Mouse (Mus musculus): Measurements from ENCODE around the gene 2310079G19Rik. TPM values are rescaled to one million over a fixed set of nuclear protein-coding genes. Genes with fewer than 3 reads are reported as not detected.

Gene 2310079G19Rik
- polyA plus RNA-seq (2014; fragmentation: Illumina TruSeq; extraction: RNeasy Lipid Tissue Mini Kit (QIAGEN cat#74804); ENCODE audit: low read depth, low replicate concordance): 10.9 TPM

DNA sequence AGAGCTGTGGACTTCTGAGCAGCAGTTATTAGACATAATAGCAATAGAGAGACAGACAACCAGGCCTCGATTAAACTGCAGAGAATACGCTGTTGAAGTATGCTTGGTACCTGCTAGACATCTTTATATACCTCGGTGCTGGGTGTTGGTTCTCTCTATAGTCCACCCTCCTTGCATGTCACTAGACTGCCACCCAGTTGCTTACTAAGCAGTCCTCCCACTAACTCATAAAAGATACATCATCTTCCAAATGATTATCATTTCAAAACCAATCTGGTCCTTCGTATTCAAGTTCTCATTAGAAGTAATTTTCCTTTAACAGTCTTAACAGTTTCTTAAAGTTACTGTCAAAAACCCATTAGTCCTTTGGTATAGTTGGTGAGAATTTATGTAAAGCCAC lies at the start of gene 2310079G19Rik:
TSS of gene 2310079G19Rik (minus strand) at position 101 of the 400 bp plus-strand sequence.

DNA sequence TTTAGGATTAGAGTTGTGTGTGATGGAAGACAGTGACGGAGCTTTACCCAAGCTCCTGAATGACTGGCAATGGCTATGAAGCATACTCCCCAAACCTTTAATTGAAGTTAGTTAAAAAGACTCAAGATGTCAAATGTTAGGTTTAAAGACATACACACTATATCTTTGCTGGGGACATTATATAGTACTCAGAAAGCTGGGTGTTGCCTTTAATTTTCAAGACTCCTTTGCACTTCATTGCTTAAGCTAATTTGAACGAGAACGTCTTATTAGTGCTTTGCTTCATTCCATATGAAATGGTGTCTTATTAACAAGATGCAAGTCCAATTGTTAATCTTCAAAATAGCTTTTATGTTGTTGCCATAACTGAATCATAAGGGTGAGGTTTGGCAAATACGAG lies 44.1 kb upstream of the 2310079G19Rik start, which contains the start of gene Krtap27-1:
TSS of gene Krtap27-1 (minus strand) at position 101 of the 400 bp plus-strand sequence.

DNA sequence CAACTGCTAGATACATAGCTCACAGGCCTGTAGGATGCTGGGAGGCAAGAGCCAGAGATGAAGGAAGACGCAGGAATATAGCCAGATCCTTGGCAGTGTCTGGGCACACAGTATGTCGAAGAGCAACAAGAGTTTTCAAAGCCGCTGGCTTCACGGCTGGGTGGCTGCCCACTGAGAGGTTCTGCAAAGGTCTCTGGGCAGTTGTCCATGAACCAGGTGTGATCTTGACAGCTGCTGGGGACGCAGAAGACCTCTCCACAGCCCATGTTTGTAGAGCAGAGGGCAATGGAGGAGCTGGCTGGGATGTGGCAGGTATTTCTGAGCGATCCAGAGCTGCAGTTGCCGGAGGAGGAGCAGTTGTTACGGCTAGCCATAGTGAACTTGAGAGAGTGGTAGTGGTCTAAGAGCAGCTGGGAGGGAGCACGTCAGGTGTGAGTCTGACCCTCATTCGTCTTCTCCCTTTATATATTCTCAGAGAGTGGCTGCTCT lies 19.9 kb upstream of the 2310079G19Rik start, which contains the start of gene Krtap26-1:
TSS of gene Krtap26-1 (minus strand) at position 439 of the 489 bp plus-strand sequence.

DNA sequence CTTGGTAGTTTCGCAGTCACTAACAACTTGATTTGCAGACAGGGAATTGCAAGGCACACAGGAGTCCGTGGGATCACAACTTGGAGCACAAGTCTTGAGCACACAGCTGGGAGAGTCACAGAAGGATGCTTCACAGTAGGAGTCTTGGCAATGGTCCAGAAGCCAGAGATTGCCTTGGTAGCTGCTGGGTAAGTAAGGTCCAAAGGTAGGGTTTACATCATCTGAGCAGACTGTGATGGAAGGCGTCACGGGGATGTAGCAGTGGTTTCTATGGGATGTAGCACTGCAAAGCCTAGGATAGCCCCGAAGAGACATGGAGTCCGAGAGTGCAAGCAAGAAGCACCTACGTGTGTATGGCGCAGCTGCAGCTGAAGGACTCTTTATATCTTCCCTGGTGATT lies 15.5 kb downstream of the 2310079G19Rik start, which contains the start of gene Krtap24-1:
TSS of gene Krtap24-1 (minus strand) at position 358 of the 400 bp plus-strand sequence.

Other genes with a start within 250 kb of the 2310079G19Rik start
- not detected for gene Cldn17, start 120.7 kb downstream of the 2310079G19Rik start, polyA plus RNA-seq (2014; fragmentation: Illumina TruSeq; extraction: RNeasy Lipid Tissue Mini Kit (QIAGEN cat#74804); ENCODE audit: low read depth, low replicate concordance)
- 361 TPM for gene Cldn8, start 64.5 kb downstream of the 2310079G19Rik start, polyA plus RNA-seq (2014; fragmentation: Illumina TruSeq; extraction: RNeasy Lipid Tissue Mini Kit (QIAGEN cat#74804); ENCODE audit: low read depth, low replicate concordance)
- gene Krtap24-1, start 15.4 kb downstream of the 2310079G19Rik start, polyA plus RNA-seq (2014; fragmentation: Illumina TruSeq; extraction: RNeasy Lipid Tissue Mini Kit (QIAGEN cat#74804); ENCODE audit: low read depth, low replicate concordance): not detected
- gene Krtap26-1, start 20.1 kb upstream of the 2310079G19Rik start, polyA plus RNA-seq (2014; fragmentation: Illumina TruSeq; extraction: RNeasy Lipid Tissue Mini Kit (QIAGEN cat#74804); ENCODE audit: low read depth, low replicate concordance): not detected
- not detected for gene Krtap27-1, start 44.0 kb upstream of the 2310079G19Rik start, polyA plus RNA-seq (2014; fragmentation: Illumina TruSeq; extraction: RNeasy Lipid Tissue Mini Kit (QIAGEN cat#74804); ENCODE audit: low read depth, low replicate concordance)
- gene 2310061N02Rik, start 80.3 kb upstream of the 2310079G19Rik start, polyA plus RNA-seq (2014; fragmentation: Illumina TruSeq; extraction: RNeasy Lipid Tissue Mini Kit (QIAGEN cat#74804); ENCODE audit: low read depth, low replicate concordance): not detected
- not detected for gene Krtap13-1, start 101.2 kb upstream of the 2310079G19Rik start, polyA plus RNA-seq (2014; fragmentation: Illumina TruSeq; extraction: RNeasy Lipid Tissue Mini Kit (QIAGEN cat#74804); ENCODE audit: low read depth, low replicate concordance)
- not detected for gene Krtap13, start 124.0 kb upstream of the 2310079G19Rik start, polyA plus RNA-seq (2014; fragmentation: Illumina TruSeq; extraction: RNeasy Lipid Tissue Mini Kit (QIAGEN cat#74804); ENCODE audit: low read depth, low replicate concordance)
- not detected for gene 2310034C09Rik, start 131.2 kb upstream of the 2310079G19Rik start, polyA plus RNA-seq (2014; fragmentation: Illumina TruSeq; extraction: RNeasy Lipid Tissue Mini Kit (QIAGEN cat#74804); ENCODE audit: low read depth, low replicate concordance)
- not detected for gene 2310057N15Rik, start 146.5 kb upstream of the 2310079G19Rik start, polyA plus RNA-seq (2014; fragmentation: Illumina TruSeq; extraction: RNeasy Lipid Tissue Mini Kit (QIAGEN cat#74804); ENCODE audit: low read depth, low replicate concordance)
- not detected for gene Gm5965, start 150.2 kb upstream of the 2310079G19Rik start, polyA plus RNA-seq (2014; fragmentation: Illumina TruSeq; extraction: RNeasy Lipid Tissue Mini Kit (QIAGEN cat#74804); ENCODE audit: low read depth, low replicate concordance)
- gene Gm20741, start 184.6 kb upstream of the 2310079G19Rik start, polyA plus RNA-seq (2014; fragmentation: Illumina TruSeq; extraction: RNeasy Lipid Tissue Mini Kit (QIAGEN cat#74804); ENCODE audit: low read depth, low replicate concordance): not detected
- gene Krtap15, start 192.5 kb upstream of the 2310079G19Rik start, polyA plus RNA-seq (2014; fragmentation: Illumina TruSeq; extraction: RNeasy Lipid Tissue Mini Kit (QIAGEN cat#74804); ENCODE audit: low read depth, low replicate concordance): not detected
- not detected for gene Krtap14, start 198.5 kb upstream of the 2310079G19Rik start, polyA plus RNA-seq (2014; fragmentation: Illumina TruSeq; extraction: RNeasy Lipid Tissue Mini Kit (QIAGEN cat#74804); ENCODE audit: low read depth, low replicate concordance)
- not detected for gene Krtap19-1, start 241.7 kb upstream of the 2310079G19Rik start, polyA plus RNA-seq (2014; fragmentation: Illumina TruSeq; extraction: RNeasy Lipid Tissue Mini Kit (QIAGEN cat#74804); ENCODE audit: low read depth, low replicate concordance)
- gene Krtap19-2, start 246.6 kb upstream of the 2310079G19Rik start, polyA plus RNA-seq (2014; fragmentation: Illumina TruSeq; extraction: RNeasy Lipid Tissue Mini Kit (QIAGEN cat#74804); ENCODE audit: low read depth, low replicate concordance): not detected

Data from sigmoid colon, adult 10 weeks (tissue).